Mouse (Mus musculus): ENCODE results near the gene Ccr1. TPM values are rescaled to one million over a fixed set of nuclear protein-coding genes. Genes with fewer than 3 reads are reported as not detected.

Gene Ccr1
- total RNA-seq, 2 experiments from 2014 or later: 0.17 to 0.50 TPM

DNA sequence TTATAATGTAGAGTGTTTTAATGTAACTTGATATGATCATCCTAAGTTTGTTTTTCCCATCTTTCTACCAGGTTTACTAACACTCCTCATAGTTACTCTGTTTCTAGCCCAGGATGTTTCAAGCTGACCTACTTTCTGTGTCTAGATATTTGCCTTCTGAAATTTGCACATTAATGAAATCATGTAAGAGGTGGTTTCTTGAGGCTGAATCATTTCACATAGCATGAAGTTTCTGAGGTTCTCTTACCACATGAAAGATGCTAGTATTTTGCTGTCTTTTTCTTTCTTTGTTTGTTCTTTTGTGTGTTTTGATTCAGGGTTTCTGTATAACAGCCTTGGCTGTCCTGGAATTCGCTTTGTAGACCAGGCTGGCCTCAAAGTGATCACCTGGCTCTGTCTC, 8.3 kb downstream of the Ccr1 start:
- no peak for DNase-seq (ENCODE audit: low spot score in 2 of 2)
- intact Hi-C loops (cut with DNase I): no loop called here

DNA sequence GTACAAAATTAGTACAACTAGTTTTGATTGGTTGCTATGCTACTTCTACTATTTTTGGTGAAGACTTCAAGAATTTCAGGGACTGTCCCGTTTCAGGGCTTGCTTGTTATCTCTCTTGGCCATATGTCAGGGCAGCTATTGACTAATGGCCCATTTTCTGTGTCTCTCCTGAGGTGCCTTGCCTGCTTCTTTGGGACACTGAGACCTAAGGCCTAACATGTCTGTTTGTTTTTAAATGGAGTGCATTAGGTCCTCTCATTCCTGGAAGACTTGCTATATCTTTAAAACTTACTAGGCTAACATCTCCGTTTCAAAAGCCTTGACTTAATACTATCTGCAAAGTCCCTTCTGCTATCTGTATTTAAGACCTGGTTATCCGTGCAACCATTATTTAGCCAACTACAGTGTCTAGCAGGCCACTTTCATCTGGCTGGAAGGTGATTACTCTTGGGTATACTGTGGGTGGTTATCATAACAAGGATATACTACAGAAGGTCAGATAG, 10.5 kb downstream of the Ccr1 start:
- DNase-seq (ENCODE audit: low spot score in 2 of 2): no peak
- intact Hi-C loops (cut with DNase I): no loop called here

- DNase-seq (ENCODE audit: low spot score in 2 of 2): no peak
- intact Hi-C loops (cut with DNase I): no loop called here
Measured at GRCm38 (mm10) chr9:123956892-123957291, 11.6 kb downstream of the Ccr1 start.

GRCm38 (mm10) chr9:123953551-123953950, 14.9 kb downstream of the Ccr1 start:
- no peak for DNase-seq (ENCODE audit: low spot score in 2 of 2)
- intact Hi-C loops (cut with DNase I): no loop called here

DNA sequence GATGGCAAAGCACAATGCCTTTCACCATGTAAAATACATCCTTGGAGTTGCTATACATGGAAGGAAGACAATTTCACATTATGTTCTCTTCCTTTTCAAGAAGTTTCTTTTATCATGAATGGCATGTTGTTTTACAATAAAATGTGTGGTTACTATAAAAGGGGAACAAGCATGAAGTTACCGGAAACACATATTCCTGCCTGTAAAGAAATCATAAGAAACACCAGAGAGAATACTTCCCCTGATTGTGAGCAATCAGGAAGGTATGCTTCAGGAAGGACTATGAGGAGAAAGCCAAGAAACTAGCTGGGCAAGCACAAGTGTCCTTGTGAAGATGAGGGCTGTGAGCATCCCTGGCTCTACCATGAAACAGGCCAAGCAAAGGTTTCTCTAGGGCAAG, 17.3 kb downstream of the Ccr1 start:
- intact Hi-C loops (cut with DNase I): no loop called here
- DNase-seq (ENCODE audit: low spot score in 2 of 2): no peak

- no peak for DNase-seq (ENCODE audit: low spot score in 2 of 2)
- intact Hi-C loops (cut with DNase I): no loop called here
Measured at GRCm38 (mm10) chr9:123949432-123949831, 19.1 kb downstream of the Ccr1 start.

- intact Hi-C loops (cut with DNase I): no loop called here
- DNase-seq (ENCODE audit: low spot score in 2 of 2): no peak
Measured at GRCm38 (mm10) chr9:123947815-123948214, 20.7 kb downstream of the Ccr1 start.

DNA sequence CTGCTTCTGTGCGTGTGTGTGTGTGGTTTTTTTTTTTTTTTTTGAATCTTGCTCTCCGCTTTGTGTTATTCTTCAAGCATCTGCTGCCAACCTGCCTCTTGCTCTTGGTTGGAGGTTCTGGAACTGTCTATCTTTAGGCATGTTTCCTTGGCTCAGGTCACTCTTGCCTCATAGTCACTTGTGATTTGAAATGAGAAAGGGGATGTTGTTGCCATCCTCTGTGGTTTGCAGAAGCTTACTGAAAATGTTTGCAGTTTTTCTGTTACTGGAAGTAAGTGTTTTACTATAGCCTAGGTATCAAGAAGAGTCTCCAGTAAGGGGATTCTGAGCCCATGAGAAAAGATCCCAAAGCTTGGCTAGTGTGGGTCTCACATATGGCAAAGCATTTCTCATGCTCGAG, 26.5 kb downstream of the Ccr1 start:
- intact Hi-C loops (cut with DNase I): no loop called here
- DNase-seq (ENCODE audit: low spot score in 2 of 2): no peak

- intact Hi-C loops (cut with DNase I): no loop called here
- no peak for DNase-seq (ENCODE audit: low spot score in 2 of 2)
Measured at GRCm38 (mm10) chr9:123941316-123941715, 27.2 kb downstream of the Ccr1 start.

DNA sequence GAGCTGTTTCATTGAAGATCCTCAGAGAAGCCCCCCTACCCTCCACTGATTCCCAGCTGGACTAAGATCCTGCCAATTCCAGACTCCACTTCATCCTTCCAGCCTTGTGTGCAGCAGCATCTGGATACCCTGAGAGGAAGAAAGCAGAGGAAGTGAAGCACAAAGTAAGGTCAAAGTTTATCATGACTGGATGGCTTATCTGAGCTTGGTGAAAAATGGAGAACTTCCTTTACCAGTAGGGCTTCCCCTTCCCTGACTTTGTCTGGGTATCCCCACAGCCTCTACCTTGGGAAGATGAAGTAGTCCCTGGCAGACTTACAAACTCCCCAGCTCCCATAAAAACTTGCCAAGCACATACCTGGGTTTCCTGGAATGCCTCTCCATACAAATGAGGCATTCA, 27.9 kb downstream of the Ccr1 start:
- intact Hi-C loops (cut with DNase I): no loop called here
- DNase-seq (ENCODE audit: low spot score in 2 of 2): no peak

DNA sequence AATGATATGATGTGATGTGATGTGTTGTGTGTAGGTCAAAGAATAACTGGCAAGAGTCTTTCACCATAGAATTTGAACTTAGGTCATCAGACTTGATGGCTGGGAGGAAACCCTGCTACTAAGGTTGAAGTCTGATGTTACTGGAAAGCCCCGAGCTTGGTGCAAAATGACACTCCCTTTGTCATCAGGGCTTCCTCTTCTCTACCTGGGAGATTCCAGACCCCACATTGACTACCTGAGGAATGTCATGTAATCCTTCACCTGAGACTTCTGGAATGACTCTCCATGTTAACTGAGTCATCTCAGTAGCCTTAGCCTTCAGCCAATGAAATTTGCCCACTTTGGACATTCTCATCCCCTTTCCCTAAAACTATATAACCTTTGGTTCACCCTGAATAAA, 28.3 kb downstream of the Ccr1 start:
- intact Hi-C loops (cut with DNase I): no loop called here
- DNase-seq (ENCODE audit: low spot score in 2 of 2): no peak

DNA sequence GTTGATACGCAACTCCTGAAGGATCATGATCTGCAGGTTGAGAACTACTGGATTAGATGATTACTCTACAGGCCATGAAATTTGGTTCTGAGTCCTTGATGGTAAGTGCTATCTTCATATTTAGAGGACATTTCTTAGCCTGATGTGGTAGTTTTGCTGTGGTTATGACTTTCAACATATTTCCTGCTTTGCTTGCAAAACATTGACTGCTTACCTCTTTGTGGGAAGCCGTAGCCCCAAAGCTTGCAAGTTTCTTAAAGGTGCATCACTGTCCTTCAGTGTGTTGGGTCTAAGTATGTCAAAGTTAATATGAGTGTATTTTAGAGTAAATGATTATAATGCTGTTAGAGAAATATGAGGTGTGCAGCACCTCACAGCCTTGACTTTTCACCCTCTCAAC, 30.5 kb downstream of the Ccr1 start:
- intact Hi-C loops (cut with DNase I): no loop called here
- DNase-seq (ENCODE audit: low spot score in 2 of 2): no peak

DNA sequence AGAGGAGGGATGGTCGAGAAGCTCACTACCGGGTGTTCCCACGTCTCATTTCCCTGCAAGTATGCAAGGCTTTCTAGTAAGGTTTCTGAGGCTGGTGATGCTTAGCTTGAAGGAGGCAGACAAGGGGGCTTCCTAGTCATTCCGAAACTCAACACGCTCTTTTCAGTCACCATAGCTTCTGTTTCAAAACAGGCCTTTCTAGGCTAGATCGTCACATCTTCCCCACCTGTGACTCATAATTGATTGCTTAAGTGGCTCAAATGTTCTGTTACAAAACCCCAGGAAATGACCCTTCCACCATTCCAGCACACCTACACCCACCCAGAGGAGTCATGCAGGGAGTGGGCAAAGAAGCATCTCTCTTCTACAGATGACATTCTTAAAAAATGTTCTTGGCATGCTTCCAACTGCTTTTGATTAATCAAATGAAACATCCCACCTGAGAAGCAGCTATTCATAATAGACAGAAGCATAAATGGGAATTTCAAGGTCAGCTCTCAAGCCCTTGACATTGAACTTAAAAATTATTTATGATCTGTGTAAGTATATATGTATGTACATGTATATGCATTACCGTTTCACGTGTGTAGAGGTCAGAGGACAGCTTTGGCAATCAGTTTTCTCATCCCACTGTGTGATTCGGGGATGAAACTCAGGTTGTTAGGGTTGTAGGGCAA, 31.8 kb downstream of the Ccr1 start:
- DNase-seq (ENCODE audit: low spot score in 2 of 2): no peak
- intact Hi-C loops (cut with DNase I): no loop called here

DNA sequence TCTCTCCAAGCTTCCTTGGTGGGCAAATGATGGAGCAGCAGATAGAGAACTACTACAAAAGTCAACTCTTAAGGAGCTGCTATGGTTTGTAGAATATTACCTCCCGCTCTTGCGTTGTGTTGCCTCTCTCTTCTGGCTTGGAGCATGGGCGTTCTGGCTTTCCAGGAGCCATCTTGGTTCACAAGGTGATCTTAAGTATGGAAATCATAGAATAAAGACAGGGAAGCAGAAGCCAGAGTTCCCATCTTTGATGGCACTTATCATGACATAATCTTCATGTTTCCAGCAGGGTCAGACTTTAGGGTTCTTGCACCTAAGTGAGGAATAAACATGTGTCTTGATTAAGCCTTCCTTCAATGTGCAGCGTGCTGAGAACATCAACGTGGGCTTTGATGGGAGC, 32.7 kb downstream of the Ccr1 start:
- no peak for DNase-seq (ENCODE audit: low spot score in 2 of 2)
- intact Hi-C loops (cut with DNase I): no loop called here

DNA sequence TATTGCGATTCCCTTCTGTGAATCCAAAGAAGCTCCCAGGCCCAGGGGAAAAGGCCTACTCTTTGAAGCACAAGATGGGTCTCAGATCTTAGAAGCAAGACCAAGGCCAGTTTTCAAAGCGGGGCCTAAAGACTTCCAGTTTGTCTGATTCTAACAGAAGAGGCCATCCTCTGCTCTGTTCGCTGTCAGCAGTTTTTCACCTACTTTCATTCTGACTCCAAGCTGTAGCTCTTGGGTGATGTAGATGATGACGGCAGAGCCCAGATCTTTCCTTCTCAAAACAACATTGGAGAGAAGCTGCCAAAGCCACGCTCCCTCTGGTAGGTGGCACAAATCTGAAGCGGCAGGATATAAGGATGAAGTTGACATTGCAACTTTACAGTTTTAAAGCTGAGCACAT, 33.1 kb downstream of the Ccr1 start:
- intact Hi-C loops (cut with DNase I): no loop called here
- DNase-seq (ENCODE audit: low spot score in 2 of 2): no peak

DNA sequence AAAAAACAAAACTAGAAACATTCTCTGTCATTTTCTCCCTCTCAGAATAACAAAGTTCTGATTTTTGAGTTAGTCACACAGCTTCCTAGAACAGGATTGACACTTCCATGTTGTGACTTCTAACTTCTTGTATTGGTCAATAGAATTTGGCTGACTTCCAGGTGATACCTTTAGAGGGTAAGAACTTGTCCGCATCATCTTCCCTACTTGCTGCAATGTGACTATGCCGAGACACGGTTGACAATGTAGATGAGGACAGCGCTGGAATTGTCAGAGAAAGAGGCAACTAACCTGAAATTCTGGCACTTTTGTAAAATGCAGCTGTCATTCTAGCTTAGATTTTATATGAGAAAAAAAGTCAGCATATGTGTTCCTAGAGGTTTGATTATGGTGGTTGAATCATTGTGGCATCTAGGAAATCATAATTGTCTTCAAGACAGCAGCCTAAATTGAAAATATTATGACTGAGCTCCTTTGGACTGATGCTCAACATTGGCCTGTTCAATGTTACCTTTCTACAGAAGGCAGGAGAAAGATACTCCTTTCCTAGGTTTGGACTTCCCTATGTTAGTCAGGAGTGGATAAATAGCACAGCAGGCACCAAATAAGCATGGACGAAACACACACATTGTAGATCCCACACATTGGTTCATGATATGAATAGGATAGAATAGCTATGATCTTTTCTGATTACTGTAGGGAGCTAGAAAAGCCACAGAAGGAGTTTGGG, 34.6 kb downstream of the Ccr1 start:
- DNase-seq (ENCODE audit: low spot score in 2 of 2): no peak
- intact Hi-C loops (cut with DNase I): no loop called here

DNA sequence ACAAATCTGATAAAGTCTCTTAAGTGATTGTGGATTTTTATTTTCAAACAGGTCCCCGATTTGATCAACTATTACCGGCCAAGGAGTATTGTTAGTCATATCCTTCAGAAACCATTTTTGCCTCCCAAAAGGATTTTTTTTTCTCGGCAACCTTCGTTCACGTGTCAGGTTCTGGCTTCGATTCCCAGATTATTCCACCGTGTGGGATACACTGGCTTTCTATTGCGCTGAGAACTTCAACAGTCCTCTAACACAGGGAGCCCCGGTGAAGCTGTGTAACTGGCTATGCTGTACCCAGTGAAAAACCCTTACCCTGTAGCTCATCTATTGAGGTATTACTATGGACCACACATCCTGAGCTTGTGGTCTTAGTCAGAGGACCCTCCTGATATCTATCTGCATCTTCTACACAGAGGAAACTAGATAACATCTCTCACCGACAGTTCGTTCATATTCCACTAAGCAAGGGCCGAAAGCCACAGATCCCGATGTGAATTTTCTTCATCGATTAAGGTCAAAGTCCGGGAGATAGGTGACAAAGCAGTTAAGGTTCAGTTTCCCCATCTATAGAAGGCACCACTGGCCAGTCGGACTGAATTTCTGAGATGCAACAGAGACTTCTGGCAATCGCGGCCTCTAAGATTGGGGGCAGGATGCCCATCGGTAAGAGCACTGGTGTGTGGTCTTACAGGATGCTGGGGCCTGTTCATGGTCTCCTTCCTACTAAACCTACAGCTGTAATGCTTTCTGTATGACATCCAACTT, 35.4 kb downstream of the Ccr1 start:
- no peak for DNase-seq (ENCODE audit: low spot score in 2 of 2)
- intact Hi-C loops (cut with DNase I): no loop called here

- no peak for DNase-seq (ENCODE audit: low spot score in 2 of 2)
- intact Hi-C loops (cut with DNase I): no loop called here
Measured at GRCm38 (mm10) chr9:123931761-123932700, 36.5 kb downstream of the Ccr1 start.

- DNase-seq (ENCODE audit: low spot score in 2 of 2): no peak
- intact Hi-C loops (cut with DNase I): no loop called here
Measured at GRCm38 (mm10) chr9:123930926-123931325, 37.6 kb downstream of the Ccr1 start.

DNA sequence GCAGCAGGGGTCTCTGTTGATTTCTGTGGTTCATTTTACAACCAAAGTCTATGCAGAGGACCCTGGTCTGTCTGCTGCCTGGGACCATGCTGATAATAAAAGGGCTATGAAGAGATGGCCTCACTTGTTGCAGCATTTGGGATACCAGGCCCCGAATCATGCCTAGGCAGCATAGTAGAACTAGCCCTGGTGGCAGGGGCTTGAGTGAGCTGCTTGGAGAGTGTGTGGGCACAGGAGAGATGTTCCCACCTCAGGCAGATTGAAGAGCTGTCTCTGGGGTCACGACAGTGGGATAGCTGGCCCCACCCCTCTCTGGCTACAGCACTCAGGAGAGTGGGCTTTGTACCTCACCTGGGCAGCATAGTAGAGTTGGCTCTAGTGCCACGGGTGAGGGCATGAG, 38.0 kb downstream of the Ccr1 start:
- no peak for DNase-seq (ENCODE audit: low spot score in 2 of 2)

More for the DNA sequence above, 38.0 kb downstream of the Ccr1 start:
- intact Hi-C loops (cut with DNase I): no loop called here

Measured in left cerebral cortex, postnatal 36 days (tissue).